1 mouse cellular context compared by ENCODE assay signal in the genomic region with DNA sequence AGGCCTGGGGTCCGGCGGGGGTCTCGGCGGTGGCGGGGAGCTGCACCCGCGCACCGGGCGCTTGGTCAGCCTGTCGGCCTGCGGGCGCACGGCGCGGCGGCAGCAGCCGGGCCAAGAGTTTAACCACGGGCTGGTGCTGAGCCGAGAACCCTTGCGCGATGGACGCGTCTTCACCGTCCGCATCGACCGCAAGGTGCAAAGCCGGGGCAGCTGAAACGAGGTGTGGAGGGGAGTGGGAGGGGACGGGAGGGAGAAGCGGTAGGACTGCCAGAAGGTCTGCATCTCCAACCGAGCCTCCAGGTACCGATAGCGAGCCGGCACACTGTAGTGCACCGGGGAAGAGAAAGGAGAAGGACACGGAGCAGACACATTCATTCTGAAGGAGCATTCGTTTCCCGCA.
TF ChIP-seq lines count a peak whose summit lies in the region.

No protein-coding gene starts in this region.

TF ChIP-seq in MEL, 35 proteins besides CTCF, POLR2A, EP300 and RAD21:
- TF ChIP-seq ZKSCAN1 (IDR thresholded peaks at IDR 0.05; ENCODE audit: low read depth, low read length) (no peak), USF2 (IDR thresholded peaks at IDR 0.05; ENCODE audit: borderline replicate concordance in 1 of 2, insufficient read depth in 1 of 2, low read depth in 1 of 2, low read length in 2 of 2) (no peak), ZC3H11A (IDR thresholded peaks at IDR 0.05; ENCODE audit: low read depth, low read length) (no peak), MXI1 (IDR thresholded peaks at IDR 0.05; ENCODE audit: low read depth, low read length) (no peak), SMC3 (IDR thresholded peaks at IDR 0.05; ENCODE audit: low read depth, low read length) (no peak; the same call in 1 of the 2 replicates), MYC (IDR thresholded peaks at IDR 0.05; ENCODE audit: low read depth, low read length) (no peak), BHLHE40 (IDR thresholded peaks at IDR 0.05; ENCODE audit: borderline replicate concordance, low read depth, low read length) (no peak), TBP (IDR thresholded peaks at IDR 0.05; ENCODE audit: low read depth, low read length) (no peak), KAT2A (conservative IDR thresholded peaks at IDR 0.05; ENCODE audit: low read depth, low read length) (no peak), ETS1 (IDR thresholded peaks at IDR 0.05; ENCODE audit: low read depth, low read length) (no peak), RCOR1 (IDR thresholded peaks at IDR 0.05; ENCODE audit: low read depth, low read length) (no peak), ELF1 (IDR thresholded peaks at IDR 0.05; ENCODE audit: low read depth, low read length) (no peak), GABPA (IDR thresholded peaks at IDR 0.05; ENCODE audit: low read depth, low read length) (no peak), USF1 (IDR thresholded peaks at IDR 0.05; ENCODE audit: low read depth, low read length) (no peak), MAZ (IDR thresholded peaks at IDR 0.05; ENCODE audit: low read depth, low read length) (no peak), NELFE (IDR thresholded peaks at IDR 0.05; ENCODE audit: low read depth, low read length) (no peak), GATA1 (IDR thresholded peaks at IDR 0.05; ENCODE audit: low read depth, low read length) (no peak)
